Mouse (Mus musculus) hindbrain, postnatal 0 days (tissue): ENCODE results near the gene Cdc26. TPM values are rescaled to one million over a fixed set of nuclear protein-coding genes. Genes with fewer than 3 reads are reported as not detected.

ENCODE experiments used
- ATAC-seq: fragments of 200-750 bp; cut with Nextera tagmentation; 2 replicates; pipeline ENCODE4 v1.8.0; 2017; ENCODE audit warnings: mild to moderate bottlenecking, moderate TSS enrichment, moderate library complexity
- DNase-seq: peaks from one replicate; pipeline ENCODE4 v3.0.0-alpha.2; 2015; ENCODE audit warnings: low spot score
- H3K27ac ChIP-seq: fragments of 300-500 bp; sonication (generic); 2 replicates; pipeline ENCODE4 v1.5.1; 2014; ENCODE audit warnings: mild to moderate bottlenecking
- H3K27me3 ChIP-seq: fragments of 300-500 bp; sonication (generic); 2 replicates; pipeline ENCODE4 v1.6.1; 2014; ENCODE audit warnings: low read length, mixed read lengths; ENCODE audit not compliant: insufficient read depth
- H3K36me3 ChIP-seq: fragments of 300-500 bp; sonication (generic); 2 replicates; pipeline ENCODE4 v1.6.1; 2014; ENCODE audit warnings: low read length, mixed read lengths; ENCODE audit not compliant: insufficient read depth
- H3K4me1 ChIP-seq: fragments of 300-500 bp; sonication (generic); 2 replicates; pipeline ENCODE4 v1.6.1; 2014; ENCODE audit warnings: antibody characterized with exemption, low read length, mixed read lengths; ENCODE audit not compliant: insufficient read depth
- H3K4me2 ChIP-seq: fragments of 300-500 bp; sonication (generic); 2 replicates; pipeline ENCODE4 v1.6.1; 2014; ENCODE audit warnings: low read depth, mild to moderate bottlenecking, low read length, moderate library complexity, mixed read lengths
- H3K4me3 ChIP-seq: fragments of 300-500 bp; sonication (generic); 2 replicates; pipeline ENCODE4 v1.5.1; 2014; ENCODE audit warnings: low read length
- H3K9ac ChIP-seq: fragments of 300-500 bp; sonication (generic); replicated peaks from 2 replicates; pipeline ENCODE4 v1.6.1; 2014; ENCODE audit warnings: mild to moderate bottlenecking, low read length, moderate library complexity, mixed read lengths
- H3K9me3 ChIP-seq: fragments of 300-500 bp; sonication (generic); 2 replicates; pipeline ENCODE4 v1.6.1; 2016; ENCODE audit warnings: low read length, mixed read lengths
- CTCF ChIP-seq: IDR thresholded peaks from 2 replicates; pipeline ENCODE4 v1.5.1; 2016; ENCODE audit warnings: antibody characterized with exemption, control low read depth, low read depth
- WGBS: fragments of 180-500 bp; shearing (Covaris S2); extraction: QIAGEN DNeasy Blood & Tissue Kit; methylation state at CpG from one replicate; pipeline ENCODE4 v1.1.7; 2014; 5-methylcytosine and 5-hydroxymethylcytosine counted together
- polyA plus RNA-seq: library from polyadenylated mRNA; unstranded; fragments of >200 nt; fragmentation: Nextera tagmentation; extraction: Ambion mirVana; gene quantifications from 2 replicates; pipeline ENCODE4 v1.2.1, GENCODE M21; 2015
- total RNA-seq: library from RNA; depleted of rRNA; stranded (reverse); fragments of >200 nt; gene quantifications from 2 replicates; pipeline ENCODE4 v1.2.3, GENCODE M21; 2014; rRNA removed

The Cdc26 gene
- total RNA-seq: 24.7 and 30.1 TPM in 2 replicates
- polyA plus RNA-seq: 75.2 and 78.3 TPM in 2 replicates

- DNase-seq (peak; percentile 100), ATAC-seq (peak; percentile 100)
- under 1% methylated on average over 39 of the region's 39 CpGs for WGBS
- H3K27me3 ChIP-seq: no peaks in the 10 kb centered on the region
- peak within 1 kb of the TSS; percentile 82 for H3K27ac ChIP-seq
- H3K4me1 ChIP-seq: 0 out of 2 replicates have a peak, but pooled peaks cover 18% of the 10 kb centered on the region
- H3K9ac ChIP-seq: peak within 1 kb of the TSS; percentile 64
- H3K9me3 ChIP-seq: no peaks in the 10 kb centered on the region
- H3K36me3 ChIP-seq: peaks cover 17% of the 10 kb centered on the region; the same call in 1 of the 2 replicates
- peak within 1 kb of the TSS; percentile 64 for H3K4me3 ChIP-seq
- H3K4me2 ChIP-seq: peak within 1 kb of the TSS; percentile 69
- no peak for TF ChIP-seq CTCF
These were observed at the start of gene Cdc26, which contains the start of gene Prpf4 for GRCm38 (mm10) chr4:62408601-62409282. TSS of gene Cdc26 (minus strand) at chr4:62408642. TSS of gene Prpf4 (plus strand) at chr4:62408797.

DNA sequence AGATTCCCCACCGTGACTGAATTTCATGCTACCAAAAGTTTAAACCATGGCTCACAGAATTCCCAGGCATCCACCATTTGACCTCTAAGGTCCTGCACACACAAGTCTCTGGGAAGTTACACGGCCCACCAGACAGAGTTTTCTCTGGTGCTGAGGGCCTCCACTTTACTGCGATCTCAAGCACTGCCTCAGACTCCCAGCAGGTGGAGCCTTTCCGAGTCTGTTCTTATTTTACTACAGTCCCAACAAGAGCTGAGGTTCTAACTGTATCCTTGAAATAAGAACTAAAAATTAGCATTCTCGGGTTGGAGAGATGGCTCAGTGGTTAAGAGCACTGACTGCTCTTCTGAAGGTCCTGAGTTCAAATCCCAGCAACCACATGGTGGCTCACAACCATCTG, 46.6 kb upstream of the Cdc26 start:
- Histone ChIP-seq H3K27ac (no peak overlapping the region), H3K4me1 (no peaks in the 10 kb centered on the region), H3K9me3 (no peaks in the 10 kb centered on the region), H3K36me3 (no peaks in the 10 kb centered on the region), H3K9ac (no peak overlapping the region), H3K4me2 (no peak overlapping the region), H3K27me3 (no peaks in the 10 kb centered on the region), H3K4me3 (no peak overlapping the region)
- TF ChIP-seq CTCF: peak; percentile 68
- peak; percentile 46 for DNase-seq
- peak; percentile 61; the same call in 1 of the 2 replicates for ATAC-seq
- 63% methylated on average over 5 of the region's 5 CpGs for WGBS

GRCm38 (mm10) chr4:62440986-62441385, 32.5 kb upstream of the Cdc26 start:
- Histone ChIP-seq H3K4me1 (no peaks in the 10 kb centered on the region), H3K4me3 (no peak overlapping the region), H3K27ac (no peak overlapping the region), H3K9ac (no peak overlapping the region), H3K36me3 (no peaks in the 10 kb centered on the region), H3K27me3 (no peaks in the 10 kb centered on the region), H3K4me2 (no peak overlapping the region), H3K9me3 (no peaks in the 10 kb centered on the region)
- no peak for ATAC-seq
- DNase-seq: no peak
- TF ChIP-seq CTCF: no peak
- WGBS: 71% methylated on average over 4 of the region's 4 CpGs

DNA sequence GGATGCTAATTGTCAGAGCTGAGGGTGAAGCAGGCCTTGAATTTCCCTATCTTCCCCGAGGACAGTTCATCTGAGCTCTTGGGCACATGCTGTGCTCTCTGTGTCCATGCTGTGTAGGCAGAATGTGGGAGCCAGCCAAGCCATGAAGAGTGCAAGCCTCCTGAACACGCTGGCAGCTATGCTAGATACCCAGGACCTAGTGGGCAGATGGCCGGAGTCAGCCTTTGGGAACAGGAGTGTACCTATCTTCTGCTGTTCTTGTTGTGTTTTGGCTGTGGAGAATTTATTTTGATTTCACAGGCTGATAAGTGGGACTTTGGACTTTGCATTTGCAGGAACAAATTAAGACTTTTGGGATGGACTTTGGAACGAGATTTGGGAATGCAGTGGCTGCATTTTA, 32.1 kb upstream of the Cdc26 start:
- Histone ChIP-seq H3K27me3 (no peaks in the 10 kb centered on the region), H3K9me3 (no peaks in the 10 kb centered on the region), H3K36me3 (no peaks in the 10 kb centered on the region), H3K4me2 (no peak overlapping the region), H3K9ac (no peak overlapping the region), H3K4me3 (no peak overlapping the region), H3K4me1 (no peaks in the 10 kb centered on the region), H3K27ac (no peak overlapping the region)
- ATAC-seq (no peak), DNase-seq (no peak)
- no peak for TF ChIP-seq CTCF
- WGBS: 63% methylated on average over 4 of the region's 4 CpGs

GRCm38 (mm10) chr4:62439793-62440192, 31.4 kb upstream of the Cdc26 start:
- ATAC-seq: no peak
- Histone ChIP-seq H3K4me2 (no peak overlapping the region), H3K36me3 (no peaks in the 10 kb centered on the region), H3K4me1 (no peaks in the 10 kb centered on the region), H3K9ac (no peak overlapping the region), H3K27me3 (no peaks in the 10 kb centered on the region), H3K9me3 (no peaks in the 10 kb centered on the region), H3K4me3 (no peak overlapping the region), H3K27ac (no peak overlapping the region)
- no peak for TF ChIP-seq CTCF
- no peak for DNase-seq
- WGBS: 67% methylated on average over 4 of the region's 4 CpGs

DNA sequence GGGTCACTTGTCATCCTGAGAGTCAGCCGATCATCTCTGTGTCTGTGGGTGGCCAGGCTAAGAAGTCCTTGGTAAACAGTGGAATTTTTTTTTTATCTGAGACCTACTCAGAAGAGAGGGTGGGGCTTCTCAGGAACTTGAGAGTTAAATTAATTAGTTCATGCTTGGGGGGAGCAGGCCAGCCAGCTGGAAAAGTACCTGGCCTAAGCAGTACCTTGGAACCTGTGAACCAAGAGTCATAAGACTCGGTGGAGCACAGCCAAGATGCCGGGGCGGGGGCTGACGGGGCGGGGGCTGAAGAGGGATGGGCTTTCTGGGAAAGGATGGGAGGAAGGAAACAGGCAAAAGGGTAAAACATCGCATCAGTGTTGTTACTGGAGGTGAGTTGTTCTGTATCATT, 29.4 kb upstream of the Cdc26 start:
- Histone ChIP-seq H3K4me2 (no peak overlapping the region), H3K36me3 (no peaks in the 10 kb centered on the region), H3K9ac (no peak overlapping the region), H3K9me3 (no peaks in the 10 kb centered on the region), H3K27ac (no peak overlapping the region), H3K4me1 (no peaks in the 10 kb centered on the region), H3K4me3 (no peak overlapping the region), H3K27me3 (no peaks in the 10 kb centered on the region)
- no peak for ATAC-seq
- 84% methylated on average over 7 of the region's 7 CpGs for WGBS
- TF ChIP-seq CTCF: no peak
- no peak for DNase-seq

- no peaks in the 10 kb centered on the region for H3K27me3 ChIP-seq
- TF ChIP-seq CTCF: no peak
- 96% methylated on average over 3 of the region's 3 CpGs for WGBS
These were observed 28.9 kb upstream of the Cdc26 start for GRCm38 (mm10) chr4:62437256-62437778.

More at GRCm38 (mm10) chr4:62437256-62437778, 28.9 kb upstream of the Cdc26 start:
- H3K4me1 ChIP-seq: no peaks in the 10 kb centered on the region
- no peak overlapping the region for H3K4me2 ChIP-seq
- H3K4me3 ChIP-seq: no peak overlapping the region
- H3K9me3 ChIP-seq: no peaks in the 10 kb centered on the region
- H3K36me3 ChIP-seq: no peaks in the 10 kb centered on the region
- DNase-seq (no peak), ATAC-seq (no peak)
- H3K9ac ChIP-seq: no peak overlapping the region
- no peak overlapping the region for H3K27ac ChIP-seq
